Mouse (Mus musculus): ENCODE measurements around the gene Tmem269. TPM values are rescaled to one million over a fixed set of nuclear protein-coding genes. Genes with fewer than 3 reads are reported as not detected.

Gene Tmem269
- total RNA-seq, 2 experiments from 2014 or later = not detected

GRCm38 (mm10) chr4:119188060-119188785 is 29.8 kb downstream of the Tmem269 start:
- peak; percentile 19 to 25 for DNase-seq
- intact Hi-C loops (cut with DNase I) = no loop called here

GRCm38 (mm10) chr4:119185771-119186170 is 32.2 kb downstream of the Tmem269 start:
- intact Hi-C loops (cut with DNase I) = no loop called here
- no peak for DNase-seq

GRCm38 (mm10) chr4:119183525-119183924 is 34.5 kb downstream of the Tmem269 start:
- DNase-seq = no peak

GRCm38 (mm10) chr4:119181456-119181855 is 36.6 kb downstream of the Tmem269 start:
- no peak for DNase-seq
- intact Hi-C loops (cut with DNase I) = no loop called here

More at GRCm38 (mm10) chr4:119183525-119183924, 34.5 kb downstream of the Tmem269 start:
- intact Hi-C loops (cut with DNase I) = no loop called here

- intact Hi-C loops (cut with DNase I) = no loop called here
- no peak for DNase-seq
Observed at GRCm38 (mm10) chr4:119180133-119180707, 37.8 kb downstream of the Tmem269 start.

- intact Hi-C loops (cut with DNase I) = loop anchor here (2.0 kb wide), 1 partner anchor 54 kb away; the partner anchor contains the start of genes AU022252 and P3h1
- peak; percentile 31 to 55 for DNase-seq
Observed at GRCm38 (mm10) chr4:119178331-119178730, 39.7 kb downstream of the Tmem269 start.

- DNase-seq = peak in 1 of 2 experiments; percentile 31
- intact Hi-C loops (cut with DNase I) = loop anchor here (2.0 kb wide), 1 partner anchor 55 kb away; the partner anchor contains the start of genes AU022252 and P3h1
Observed at GRCm38 (mm10) chr4:119177702-119178101, 40.3 kb downstream of the Tmem269 start.

GRCm38 (mm10) chr4:119173851-119174453 is 44.1 kb downstream of the Tmem269 start, which contains the start of gene Zfp691:
TSS of gene Zfp691 (minus strand) at chr4:119174195.
- DNase-seq = peak; percentile 97 to 98
- intact Hi-C loops (cut with DNase I) = loop anchor here (2.0 kb wide), 1 partner anchor 21 kb away; the partner anchor contains the start of gene Svbp

- DNase-seq = peak in 1 of 2 experiments; percentile 14
- intact Hi-C loops (cut with DNase I) = no loop called here
Observed at GRCm38 (mm10) chr4:119172919-119173650, 44.9 kb downstream of the Tmem269 start.

GRCm38 (mm10) chr4:119167663-119168062 is 50.4 kb downstream of the Tmem269 start:
- peak; percentile 86 to 93 for DNase-seq
- intact Hi-C loops (cut with DNase I) = loop anchor here (1.0 kb wide), 1 partner anchor 162 kb away; no protein-coding TSS in a partner anchor

- intact Hi-C loops (cut with DNase I) = loop anchor here (1.0 kb wide), 1 partner anchor 162 kb away; no protein-coding TSS in a partner anchor
- no peak for DNase-seq
Observed at GRCm38 (mm10) chr4:119167068-119167467, 50.9 kb downstream of the Tmem269 start.

- no peak for DNase-seq
- intact Hi-C loops (cut with DNase I) = no loop called here
Observed at GRCm38 (mm10) chr4:119165916-119166315, 52.1 kb downstream of the Tmem269 start.

- DNase-seq = no peak
- intact Hi-C loops (cut with DNase I) = no loop called here
Observed at GRCm38 (mm10) chr4:119162990-119163389, 55.0 kb downstream of the Tmem269 start.

GRCm38 (mm10) chr4:119161358-119161757 is 56.7 kb downstream of the Tmem269 start:
- intact Hi-C loops (cut with DNase I) = no loop called here

GRCm38 (mm10) chr4:119157891-119158290 is 60.1 kb downstream of the Tmem269 start:
- intact Hi-C loops (cut with DNase I) = loop anchor here (2.0 kb wide), 1 partner anchor 47 kb away; no protein-coding TSS in a partner anchor
- DNase-seq = no peak

More at GRCm38 (mm10) chr4:119161358-119161757, 56.7 kb downstream of the Tmem269 start:
- no peak for DNase-seq

- intact Hi-C loops (cut with DNase I) = no loop called here
- DNase-seq = peak; percentile 50 to 73
Observed at GRCm38 (mm10) chr4:119157186-119157585, 60.8 kb downstream of the Tmem269 start.
